Mouse (Mus musculus) spleen, postnatal 10 days (tissue): ENCODE data around the gene Sec61a1.

Source experiments
- DNase-seq, 2 experiments: peaks; one replicate each; pipeline ENCODE4 v3.0.0; 2021 to 2022; ENCODE audit warnings: low spot score in 2 of 2

The Sec61a1 gene

DNA sequence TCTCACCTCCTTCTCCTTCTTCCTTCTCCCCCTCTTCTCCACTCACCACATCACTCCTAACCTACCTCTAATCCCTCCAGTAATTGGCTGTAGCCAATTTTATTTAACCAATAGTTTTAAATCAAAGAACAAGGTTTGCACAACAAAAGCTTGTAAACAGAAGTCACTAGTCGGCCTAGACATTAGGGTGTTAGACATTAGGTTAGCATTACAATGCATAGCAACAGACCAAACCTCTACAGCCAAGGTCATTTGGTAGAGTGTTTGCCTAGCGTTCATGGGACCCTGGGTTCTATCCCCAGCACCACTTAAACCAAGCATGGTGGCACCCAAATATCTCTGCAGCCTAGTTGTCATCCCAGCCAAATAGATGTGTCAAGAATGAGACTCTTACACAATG lies 64.2 kb downstream of the Sec61a1 start:
- no peak for DNase-seq
